Mouse (Mus musculus) CD4-positive, CD25-positive, alpha-beta regulatory T cell, adult 2 months (primary cell): ENCODE measurements around the gene Ppp2r5a.

Experiments used
- DNase-seq: peaks from one replicate; pipeline ENCODE4 v3.0.0-alpha.2; 2012; ENCODE audit warnings: low read depth, low spot score

Gene Ppp2r5a

GRCm38 (mm10) chr1:191418936-191419335, 15.9 kb upstream of the Ppp2r5a start:
- DNase-seq: no peak

- DNase-seq: no peak
Measured at GRCm38 (mm10) chr1:191417111-191417510, 14.0 kb upstream of the Ppp2r5a start.

GRCm38 (mm10) chr1:191416611-191417010, 13.5 kb upstream of the Ppp2r5a start:
- no peak for DNase-seq

GRCm38 (mm10) chr1:191414432-191414831, 11.4 kb upstream of the Ppp2r5a start:
- no peak for DNase-seq

- no peak for DNase-seq
Measured at GRCm38 (mm10) chr1:191413691-191414415, 10.8 kb upstream of the Ppp2r5a start.

GRCm38 (mm10) chr1:191410294-191411036, 7.4 kb upstream of the Ppp2r5a start:
- no peak for DNase-seq

- no peak for DNase-seq
Measured at GRCm38 (mm10) chr1:191407246-191407645, 4.2 kb upstream of the Ppp2r5a start.

GRCm38 (mm10) chr1:191406516-191406915, 3.4 kb upstream of the Ppp2r5a start:
- no peak for DNase-seq

GRCm38 (mm10) chr1:191404721-191405329, 1.8 kb upstream of the Ppp2r5a start:
- peak; percentile 37 for DNase-seq

GRCm38 (mm10) chr1:191404301-191404700, 1.2 kb upstream of the Ppp2r5a start:
- peak; percentile 55 for DNase-seq

GRCm38 (mm10) chr1:191402506-191402905, 566 bp downstream of the Ppp2r5a start:
- DNase-seq: peak; percentile 40

- peak; percentile 100 for DNase-seq
Measured at GRCm38 (mm10) chr1:191396897-191397849, 5.9 kb downstream of the Ppp2r5a start.

- DNase-seq: peak; percentile 78
Measured at GRCm38 (mm10) chr1:191396446-191396845, 6.6 kb downstream of the Ppp2r5a start.

GRCm38 (mm10) chr1:191395871-191396433, 7.1 kb downstream of the Ppp2r5a start:
- DNase-seq: peak; percentile 81

GRCm38 (mm10) chr1:191395200-191395599, 7.9 kb downstream of the Ppp2r5a start:
- no peak for DNase-seq

GRCm38 (mm10) chr1:191394126-191394525, 8.9 kb downstream of the Ppp2r5a start:
- DNase-seq: peak; percentile 43

- no peak for DNase-seq
Measured at GRCm38 (mm10) chr1:191393536-191393935, 9.5 kb downstream of the Ppp2r5a start.

- peak; percentile 84 for DNase-seq
Measured at GRCm38 (mm10) chr1:191391311-191391710, 11.8 kb downstream of the Ppp2r5a start.

- DNase-seq: peak; percentile 43
Measured at GRCm38 (mm10) chr1:191384786-191385430, 18.2 kb downstream of the Ppp2r5a start.

GRCm38 (mm10) chr1:191381955-191382736, 20.9 kb downstream of the Ppp2r5a start:
- DNase-seq: no peak
